Mouse (Mus musculus) cerebellum, adult 2 months (tissue): ENCODE measurements around the gene Pld6.

ENCODE experiments used
- CTCF ChIP-seq: fragments of 200-500 bp; IDR thresholded peaks from 2 replicates; pipeline ENCODE4 v1.5.1; 2011; ENCODE audit warnings: low read depth, mild to moderate bottlenecking, control low read depth, low read length, moderate library complexity, borderline replicate concordance; ENCODE audit not compliant: insufficient read depth
- POLR2A ChIP-seq: fragments of 200-500 bp; IDR thresholded peaks from 2 replicates; pipeline ENCODE4 v1.6.1; 2011; ENCODE audit warnings: low read length, control low read depth, borderline replicate concordance; ENCODE audit not compliant: insufficient read depth

DNA sequence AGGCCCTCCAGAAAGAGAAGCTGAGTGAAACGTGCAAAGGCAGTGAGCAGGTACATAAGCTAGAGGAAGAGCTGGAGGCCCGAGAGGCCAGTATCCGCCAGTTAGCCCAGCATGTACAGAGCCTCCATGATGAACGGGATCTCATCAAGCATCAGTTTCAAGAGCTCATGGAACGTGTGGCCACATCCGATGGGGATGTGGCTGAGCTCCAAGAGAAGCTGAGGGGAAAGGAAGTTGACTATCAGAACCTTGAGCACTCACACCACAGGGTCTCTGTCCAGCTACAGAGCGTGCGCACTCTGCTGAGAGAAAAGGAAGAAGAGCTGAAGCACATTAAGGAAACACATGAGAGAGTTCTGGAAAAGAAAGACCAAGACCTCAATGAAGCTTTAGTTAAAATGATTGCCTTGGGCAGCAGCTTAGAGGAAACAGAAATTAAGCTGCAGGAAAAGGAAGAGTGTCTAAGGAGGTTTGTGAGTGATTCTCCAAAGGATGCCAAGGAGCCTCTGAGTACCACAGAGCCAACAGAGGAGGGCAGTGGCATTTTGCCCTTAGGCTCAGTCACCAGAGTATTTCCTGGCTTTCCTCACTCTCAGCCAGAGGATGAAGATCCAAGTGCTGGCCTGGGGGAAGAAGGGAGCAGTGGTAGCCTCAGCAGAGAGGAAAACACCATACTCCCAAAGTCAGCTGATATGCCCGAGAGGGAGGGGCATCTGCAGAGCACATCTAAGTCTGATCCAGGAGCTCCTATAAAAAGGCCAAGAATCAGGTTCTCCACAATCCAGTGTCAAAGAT is 29.1 kb downstream of the Pld6 start:
- TF ChIP-seq POLR2A = no peak
- no peak for TF ChIP-seq CTCF
